Mouse (Mus musculus): ENCODE data around the gene Tgfb1. TPM values are rescaled to one million over a fixed set of nuclear protein-coding genes. Genes with fewer than 3 reads are reported as not detected.

Gene Tgfb1
- total RNA-seq (2021) = 10 to 100 TPM; 40.9 to 42.4 TPM

- DNase-seq = peak; percentile 84
Observed at GRCm38 (mm10) chr7:25686680-25687531, at the start of gene Tgfb1. Gene Tgfb1 (plus strand): TSS chr7:25687002.

- DNase-seq = no peak
Observed at GRCm38 (mm10) chr7:25637099-25637498, 49.7 kb upstream of the Tgfb1 start.

- no peak for DNase-seq
Observed at GRCm38 (mm10) chr7:25639754-25640153, 47.0 kb upstream of the Tgfb1 start.

GRCm38 (mm10) chr7:25644136-25644535 lies 42.7 kb upstream of the Tgfb1 start:
- DNase-seq = no peak

GRCm38 (mm10) chr7:25644631-25645030 lies 42.2 kb upstream of the Tgfb1 start:
- no peak for DNase-seq

GRCm38 (mm10) chr7:25645074-25645473 lies 41.7 kb upstream of the Tgfb1 start:
- DNase-seq = no peak

- no peak for DNase-seq
Observed at GRCm38 (mm10) chr7:25647574-25648123, 39.2 kb upstream of the Tgfb1 start.

- no peak for DNase-seq
Observed at GRCm38 (mm10) chr7:25649839-25650238, 37.0 kb upstream of the Tgfb1 start.

GRCm38 (mm10) chr7:25651281-25651680 lies 35.5 kb upstream of the Tgfb1 start:
- no peak for DNase-seq

- DNase-seq = no peak
Observed at GRCm38 (mm10) chr7:25652244-25652759, 34.5 kb upstream of the Tgfb1 start.

GRCm38 (mm10) chr7:25655601-25656428 lies 31.0 kb upstream of the Tgfb1 start:
- no peak for DNase-seq

GRCm38 (mm10) chr7:25657785-25658184 lies 29.0 kb upstream of the Tgfb1 start:
- DNase-seq = no peak

- DNase-seq = peak; percentile 99
Observed at GRCm38 (mm10) chr7:25658657-25659472, 27.9 kb upstream of the Tgfb1 start, which contains the start of the genes Bckdha and Exosc5. Gene Bckdha (minus strand): TSS chr7:25658981. Gene Exosc5 (plus strand): TSS chr7:25659164.

- DNase-seq = no peak
Observed at GRCm38 (mm10) chr7:25666381-25666780, 20.4 kb upstream of the Tgfb1 start.

GRCm38 (mm10) chr7:25669158-25669557 lies 17.6 kb upstream of the Tgfb1 start:
- DNase-seq = no peak

GRCm38 (mm10) chr7:25669631-25670030 lies 17.2 kb upstream of the Tgfb1 start:
- no peak for DNase-seq

- DNase-seq = no peak
Observed at GRCm38 (mm10) chr7:25670096-25670495, 16.7 kb upstream of the Tgfb1 start.

- no peak for DNase-seq
Observed at GRCm38 (mm10) chr7:25671686-25672085, 15.1 kb upstream of the Tgfb1 start.

- DNase-seq = no peak
Observed at GRCm38 (mm10) chr7:25672442-25672841, 14.4 kb upstream of the Tgfb1 start.

GRCm38 (mm10) chr7:25674297-25674696 lies 12.5 kb upstream of the Tgfb1 start:
- no peak for DNase-seq

- no peak for DNase-seq
Observed at GRCm38 (mm10) chr7:25674719-25675300, 12.0 kb upstream of the Tgfb1 start, which contains the start of gene Tmem91. Gene Tmem91 (minus strand): TSS chr7:25675166.
